Mouse (Mus musculus): Measurements from ENCODE around the gene Dock3. TPM values are rescaled to one million over a fixed set of nuclear protein-coding genes. Genes with fewer than 3 reads are reported as not detected.

The Dock3 gene
- polyA plus RNA-seq, 1 experiment from 2014 or later: 0.32 TPM

DNA sequence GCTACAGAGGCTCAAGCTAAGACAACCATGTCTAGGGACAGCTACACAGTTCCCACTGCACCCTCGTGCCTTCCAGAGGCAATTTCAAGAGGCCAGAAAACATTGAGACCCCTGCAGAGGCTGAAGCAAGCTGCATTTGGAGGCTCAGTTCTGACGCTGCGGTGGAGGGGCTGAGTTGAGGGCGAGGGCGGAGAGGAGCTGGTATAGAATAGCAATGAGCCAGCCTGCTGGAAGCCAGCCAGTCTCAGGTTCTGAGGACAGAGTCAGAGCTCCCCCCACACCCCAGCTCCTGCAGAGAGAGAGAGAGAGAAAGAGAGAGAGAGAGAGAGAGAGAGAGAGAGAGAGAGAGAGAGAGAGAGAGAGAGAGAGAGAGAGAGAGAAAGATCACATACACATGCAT, 20.5 kb upstream of the Dock3 start:
- H3K4me1 ChIP-seq (ENCODE audit: control insufficient read depth, insufficient read depth, low read length): no peaks in the 10 kb centered on the region
- H3K27ac ChIP-seq (replicated peaks; ENCODE audit: low read depth, low read length): no peak overlapping the region
- WGBS: 26% methylated on average over 5 of the region's 5 CpGs
- H3K9ac ChIP-seq (ENCODE audit: low read length): no peak overlapping the region
- H3K27me3 ChIP-seq (ENCODE audit: control insufficient read depth, insufficient read depth, low read length): no peaks in the 10 kb centered on the region
- H3K9me3 ChIP-seq (ENCODE audit: control insufficient read depth, low read length): no peaks in the 10 kb centered on the region
- no peaks in the 10 kb centered on the region for H3K36me3 ChIP-seq (ENCODE audit: control insufficient read depth, insufficient read depth, low read length)
- no peak for ATAC-seq (ENCODE audit: insufficient number of reproducible peaks, low FRiP score, low TSS enrichment, low read depth)
- H3K4me2 ChIP-seq (ENCODE audit: low read depth, severe bottlenecking): no peak overlapping the region
- DNase-seq (ENCODE audit: low spot score): no peak
- H3K4me3 ChIP-seq (ENCODE audit: low read depth, low read length): no peak overlapping the region

- H3K4me2 ChIP-seq (ENCODE audit: low read depth, severe bottlenecking): no peak overlapping the region
- WGBS: 85% methylated on average over 14 of the region's 14 CpGs
These were observed 19.0 kb upstream of the Dock3 start for GRCm38 (mm10) chr9:107250416-107251337.

GRCm38 (mm10) chr9:107249154-107249553, 17.4 kb upstream of the Dock3 start:
- Histone ChIP-seq H3K27me3 (ENCODE audit: control insufficient read depth, insufficient read depth, low read length) (no peaks in the 10 kb centered on the region), H3K4me1 (ENCODE audit: control insufficient read depth, insufficient read depth, low read length) (no peaks in the 10 kb centered on the region), H3K27ac (replicated peaks; ENCODE audit: low read depth, low read length) (no peak overlapping the region), H3K36me3 (ENCODE audit: control insufficient read depth, insufficient read depth, low read length) (no peaks in the 10 kb centered on the region), H3K4me3 (ENCODE audit: low read depth, low read length) (no peak overlapping the region), H3K9me3 (ENCODE audit: control insufficient read depth, low read length) (no peaks in the 10 kb centered on the region), H3K9ac (ENCODE audit: low read length) (no peak overlapping the region), H3K4me2 (ENCODE audit: low read depth, severe bottlenecking) (no peak overlapping the region)
- no peak for ATAC-seq (ENCODE audit: insufficient number of reproducible peaks, low FRiP score, low TSS enrichment, low read depth)
- 77% methylated on average over 6 of the region's 6 CpGs for WGBS
- DNase-seq (ENCODE audit: low spot score): no peak

More at GRCm38 (mm10) chr9:107250416-107251337, 19.0 kb upstream of the Dock3 start:
- Histone ChIP-seq H3K27ac (replicated peaks; ENCODE audit: low read depth, low read length) (no peak overlapping the region), H3K4me3 (ENCODE audit: low read depth, low read length) (no peak overlapping the region), H3K9me3 (ENCODE audit: control insufficient read depth, low read length) (no peaks in the 10 kb centered on the region), H3K27me3 (ENCODE audit: control insufficient read depth, insufficient read depth, low read length) (no peaks in the 10 kb centered on the region), H3K9ac (ENCODE audit: low read length) (no peak overlapping the region), H3K36me3 (ENCODE audit: control insufficient read depth, insufficient read depth, low read length) (no peaks in the 10 kb centered on the region), H3K4me1 (ENCODE audit: control insufficient read depth, insufficient read depth, low read length) (no peaks in the 10 kb centered on the region)
- DNase-seq (ENCODE audit: low spot score): no peak
- ATAC-seq (ENCODE audit: insufficient number of reproducible peaks, low FRiP score, low TSS enrichment, low read depth): no peak

DNA sequence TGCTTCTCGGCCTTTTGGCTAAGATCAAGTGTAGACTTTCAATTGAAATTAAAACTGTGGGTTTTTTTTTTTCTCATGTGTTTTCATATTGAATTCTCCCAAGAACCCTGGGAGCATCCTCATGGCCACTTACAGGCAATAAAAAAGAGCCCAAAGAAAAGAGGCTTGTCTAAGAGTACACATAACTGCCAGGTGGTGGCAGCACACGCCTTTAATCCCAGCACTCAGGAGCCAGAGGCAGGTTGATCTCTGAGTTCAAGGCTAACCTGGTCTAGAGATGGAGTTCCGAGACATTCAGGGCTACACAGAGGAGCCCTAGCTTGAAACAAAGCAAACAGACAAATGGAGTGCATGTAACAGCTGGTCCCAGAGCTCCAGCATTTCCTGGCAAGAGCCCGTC, 14.5 kb upstream of the Dock3 start:
- H3K36me3 ChIP-seq (ENCODE audit: control insufficient read depth, insufficient read depth, low read length): no peaks in the 10 kb centered on the region
- H3K27ac ChIP-seq (replicated peaks; ENCODE audit: low read depth, low read length): no peak overlapping the region
- no peak overlapping the region for H3K4me2 ChIP-seq (ENCODE audit: low read depth, severe bottlenecking)
- no peaks in the 10 kb centered on the region for H3K27me3 ChIP-seq (ENCODE audit: control insufficient read depth, insufficient read depth, low read length)
- H3K9ac ChIP-seq (ENCODE audit: low read length): no peak overlapping the region
- no peak overlapping the region for H3K4me3 ChIP-seq (ENCODE audit: low read depth, low read length)
- WGBS: 62% methylated on average over 4 of the region's 4 CpGs
- H3K9me3 ChIP-seq (ENCODE audit: control insufficient read depth, low read length): no peaks in the 10 kb centered on the region
- ATAC-seq (ENCODE audit: insufficient number of reproducible peaks, low FRiP score, low TSS enrichment, low read depth) (no peak), DNase-seq (ENCODE audit: low spot score) (no peak)
- H3K4me1 ChIP-seq (ENCODE audit: control insufficient read depth, insufficient read depth, low read length): no peaks in the 10 kb centered on the region

- Histone ChIP-seq H3K4me3 (ENCODE audit: low read depth, low read length) (no peak overlapping the region), H3K36me3 (ENCODE audit: control insufficient read depth, insufficient read depth, low read length) (no peaks in the 10 kb centered on the region), H3K4me1 (ENCODE audit: control insufficient read depth, insufficient read depth, low read length) (no peaks in the 10 kb centered on the region), H3K27ac (replicated peaks; ENCODE audit: low read depth, low read length) (no peak overlapping the region), H3K27me3 (ENCODE audit: control insufficient read depth, insufficient read depth, low read length) (no peaks in the 10 kb centered on the region), H3K9me3 (ENCODE audit: control insufficient read depth, low read length) (no peaks in the 10 kb centered on the region), H3K4me2 (ENCODE audit: low read depth, severe bottlenecking) (no peak overlapping the region), H3K9ac (ENCODE audit: low read length) (no peak overlapping the region)
- WGBS: 79% methylated on average over 4 of the region's 4 CpGs
- no peak for DNase-seq (ENCODE audit: low spot score)
- ATAC-seq (ENCODE audit: insufficient number of reproducible peaks, low FRiP score, low TSS enrichment, low read depth): no peak
These were observed 13.6 kb upstream of the Dock3 start for GRCm38 (mm10) chr9:107245311-107245710.

DNA sequence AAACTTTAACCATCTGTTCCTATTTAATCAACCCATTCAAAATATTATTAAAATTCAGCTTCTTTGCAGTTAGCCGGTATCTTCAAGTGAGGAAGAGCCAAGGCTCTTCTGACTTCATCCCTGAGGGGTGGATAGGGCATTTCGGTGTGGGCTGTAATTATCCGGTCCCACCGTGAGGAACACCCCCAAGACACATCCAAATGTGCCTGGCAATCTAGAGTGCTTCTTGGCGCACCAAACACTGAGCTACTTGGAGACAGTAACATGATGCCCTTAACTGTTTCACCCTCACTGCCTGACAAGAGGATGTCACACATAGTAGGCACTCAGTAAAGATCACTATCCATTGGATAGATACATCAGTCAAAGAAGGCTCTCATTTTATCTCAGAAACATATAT, 4.4 kb upstream of the Dock3 start:
- no peak overlapping the region for H3K4me3 ChIP-seq (ENCODE audit: low read depth, low read length)
- H3K36me3 ChIP-seq (ENCODE audit: control insufficient read depth, insufficient read depth, low read length): no peaks in the 10 kb centered on the region
- DNase-seq (ENCODE audit: low spot score): no peak
- H3K4me2 ChIP-seq (ENCODE audit: low read depth, severe bottlenecking): no peak overlapping the region
- 65% methylated on average over 5 of the region's 5 CpGs for WGBS
- no peak overlapping the region for H3K27ac ChIP-seq (replicated peaks; ENCODE audit: low read depth, low read length)
- peaks cover 64% of the 10 kb centered on the region for H3K27me3 ChIP-seq (ENCODE audit: control insufficient read depth, insufficient read depth, low read length)
- H3K9me3 ChIP-seq (ENCODE audit: control insufficient read depth, low read length): no peaks in the 10 kb centered on the region
- no peak for ATAC-seq (ENCODE audit: insufficient number of reproducible peaks, low FRiP score, low TSS enrichment, low read depth)
- H3K9ac ChIP-seq (ENCODE audit: low read length): no peak overlapping the region
- 0 out of 2 replicates have a peak, but pooled peaks cover 2% of the 10 kb centered on the region for H3K4me1 ChIP-seq (ENCODE audit: control insufficient read depth, insufficient read depth, low read length)

DNA sequence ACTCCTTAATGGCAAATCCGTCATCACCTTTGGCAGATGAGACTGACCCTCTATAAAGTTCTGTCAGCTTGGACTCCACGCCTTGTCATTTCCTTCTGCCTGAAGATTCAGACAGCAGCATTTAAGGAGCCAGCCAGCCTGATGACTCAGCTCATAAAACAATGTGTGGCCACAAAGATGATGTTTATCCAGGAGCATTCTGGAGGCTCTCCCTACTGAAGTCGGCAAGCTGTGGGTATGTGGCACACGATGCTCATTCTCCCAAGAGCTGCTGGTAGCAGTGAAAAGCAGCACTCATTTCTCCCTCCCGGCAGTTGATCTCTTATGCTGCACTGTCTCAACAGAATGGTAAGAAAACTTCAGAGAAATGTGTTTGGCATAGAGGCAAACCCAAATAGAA, 3.6 kb upstream of the Dock3 start:
- Histone ChIP-seq H3K9ac (ENCODE audit: low read length) (no peak overlapping the region), H3K27ac (replicated peaks; ENCODE audit: low read depth, low read length) (no peak overlapping the region), H3K9me3 (ENCODE audit: control insufficient read depth, low read length) (no peaks in the 10 kb centered on the region), H3K27me3 (ENCODE audit: control insufficient read depth, insufficient read depth, low read length) (peaks cover 68% of the 10 kb centered on the region), H3K4me3 (ENCODE audit: low read depth, low read length) (no peak overlapping the region), H3K4me1 (ENCODE audit: control insufficient read depth, insufficient read depth, low read length) (0 out of 2 replicates have a peak, but pooled peaks cover 3% of the 10 kb centered on the region), H3K36me3 (ENCODE audit: control insufficient read depth, insufficient read depth, low read length) (no peaks in the 10 kb centered on the region), H3K4me2 (ENCODE audit: low read depth, severe bottlenecking) (no peak overlapping the region)
- ATAC-seq (ENCODE audit: insufficient number of reproducible peaks, low FRiP score, low TSS enrichment, low read depth): no peak
- no peak for DNase-seq (ENCODE audit: low spot score)
- WGBS: 54% methylated on average over 5 of the region's 5 CpGs

- Histone ChIP-seq H3K27ac (replicated peaks; ENCODE audit: low read depth, low read length) (no peak overlapping the region), H3K27me3 (ENCODE audit: control insufficient read depth, insufficient read depth, low read length) (peaks cover 78% of the 10 kb centered on the region), H3K9ac (ENCODE audit: low read length) (no peak overlapping the region), H3K9me3 (ENCODE audit: control insufficient read depth, low read length) (no peaks in the 10 kb centered on the region), H3K4me2 (ENCODE audit: low read depth, severe bottlenecking) (peak overlapping the region; percentile 94), H3K4me1 (ENCODE audit: control insufficient read depth, insufficient read depth, low read length) (0 out of 2 replicates have a peak, but pooled peaks cover 3% of the 10 kb centered on the region), H3K4me3 (ENCODE audit: low read depth, low read length) (peak overlapping the region; percentile 48), H3K36me3 (ENCODE audit: control insufficient read depth, insufficient read depth, low read length) (no peaks in the 10 kb centered on the region)
- no peak for ATAC-seq (ENCODE audit: insufficient number of reproducible peaks, low FRiP score, low TSS enrichment, low read depth)
- no peak for DNase-seq (ENCODE audit: low spot score)
- 28% methylated on average over 9 of the region's 9 CpGs for WGBS
These were observed 431 bp upstream of the Dock3 start for GRCm38 (mm10) chr9:107232140-107232539.
